Mouse (Mus musculus) liver, embryonic 14.5 days (tissue): Measurements from ENCODE around the gene 4930442H23Rik. TPM values are rescaled to one million over a fixed set of nuclear protein-coding genes. Genes with fewer than 3 reads are reported as not detected.
"Not testable (repeated sequence)": the region's sequence is repeated elsewhere in the genome, so short reads cannot be mapped to it uniquely, and the experiment has no call there.

Source experiments
- ATAC-seq: fragments of 200-750 bp; cut with Nextera tagmentation; 2 replicates; pipeline ENCODE4 v1.8.0; 2017; ENCODE audit warnings: moderate number of reproducible peaks, mild to moderate bottlenecking, moderate library complexity; ENCODE audit not compliant: insufficient read depth
- DNase-seq, 3 experiments: peaks; one replicate each; pipeline ENCODE4 v3.0.0-alpha.2; 2012 to 2013; ENCODE audit warnings: low read depth in 3 of 3, low spot score in 3 of 3
- H3K27ac ChIP-seq: fragments of 300-500 bp; sonication (generic); 2 replicates; pipeline ENCODE4 v1.5.1; 2014; ENCODE audit warnings: moderate library complexity, mild to moderate bottlenecking, control low read depth, inconsistent platforms
- H3K27me3 ChIP-seq: fragments of 300-500 bp; sonication (generic); 2 replicates; pipeline ENCODE4 v1.6.1; 2014; ENCODE audit warnings: mild to moderate bottlenecking, low read length, moderate library complexity; ENCODE audit not compliant: control insufficient read depth, insufficient read depth
- H3K36me3 ChIP-seq: fragments of 300-500 bp; sonication (generic); replicated peaks from 2 replicates; pipeline ENCODE4 v1.6.1; 2014; ENCODE audit warnings: low read depth; ENCODE audit not compliant: control insufficient read depth, insufficient read depth
- H3K4me1 ChIP-seq, 2 experiments: fragments of 200-500 bp in 1 of 2; fragments of 300-500 bp in 1 of 2; sonication (generic) in 1 of 2; replicated peaks; 2 replicates each; pipeline ENCODE4 v1.6.1; 2012 to 2014; ENCODE audit warnings: antibody characterized with exemption in 1 of 2, inconsistent platforms in 1 of 2, low read length in 1 of 2; ENCODE audit not compliant: control insufficient read depth in 2 of 2, insufficient read depth in 2 of 2
- H3K4me2 ChIP-seq: fragments of 300-500 bp; sonication (generic); 2 replicates; pipeline ENCODE4 v1.6.1; 2014; ENCODE audit warnings: low read depth, mild to moderate bottlenecking, control low read depth, moderate library complexity
- H3K4me3 ChIP-seq, 2 experiments: fragments of 200-500 bp in 1 of 2; fragments of 300-500 bp in 1 of 2; sonication (generic) in 1 of 2; 2 replicates each; pipeline ENCODE4 v1.5.1; 2012 to 2014; ENCODE audit warnings: low read depth in 2 of 2, low read length in 2 of 2, mild to moderate bottlenecking in 2 of 2, control low read depth in 1 of 2, inconsistent platforms in 1 of 2, moderate library complexity in 1 of 2; ENCODE audit not compliant: insufficient read depth in 1 of 2
- H3K9ac ChIP-seq: fragments of 300-500 bp; sonication (generic); replicated peaks from 2 replicates; pipeline ENCODE4 v1.6.1; 2014; ENCODE audit warnings: mild to moderate bottlenecking, control low read depth, moderate library complexity
- H3K9me3 ChIP-seq: fragments of 300-500 bp; sonication (generic); 2 replicates; pipeline ENCODE4 v1.6.1; 2016; ENCODE audit warnings: low read length, mixed read lengths; ENCODE audit not compliant: control insufficient read depth
- CTCF ChIP-seq: IDR thresholded peaks from 2 replicates; pipeline ENCODE4 v1.5.1; 2016; ENCODE audit warnings: antibody characterized with exemption, low read depth, control low read depth
- EP300 ChIP-seq: IDR thresholded peaks from 2 replicates; pipeline ENCODE4 v1.6.1; 2016; ENCODE audit warnings: antibody characterized with exemption, low read depth
- WGBS: fragments of 180-500 bp; shearing (Covaris S2); extraction: QIAGEN DNeasy Blood & Tissue Kit; methylation state at CpG from one replicate; pipeline ENCODE4 v1.1.7; 2014; ENCODE audit not compliant: insufficient replicate concordance; 5-methylcytosine and 5-hydroxymethylcytosine counted together
- polyA plus RNA-seq, 2 experiments: library from polyadenylated mRNA; depleted of rRNA in 1 of 2; stranded (reverse) in 1 of 2; unstranded in 1 of 2; fragments of >200 nt; fragmentation: Nextera tagmentation in 1 of 2; extraction: Ambion mirVana in 1 of 2; gene quantifications; 2 replicates each; pipeline versions ENCODE4 v1.2.1 to v1.2.3; 2012 to 2014

The 4930442H23Rik gene
- polyA plus RNA-seq, 2 experiments = not detected

DNA sequence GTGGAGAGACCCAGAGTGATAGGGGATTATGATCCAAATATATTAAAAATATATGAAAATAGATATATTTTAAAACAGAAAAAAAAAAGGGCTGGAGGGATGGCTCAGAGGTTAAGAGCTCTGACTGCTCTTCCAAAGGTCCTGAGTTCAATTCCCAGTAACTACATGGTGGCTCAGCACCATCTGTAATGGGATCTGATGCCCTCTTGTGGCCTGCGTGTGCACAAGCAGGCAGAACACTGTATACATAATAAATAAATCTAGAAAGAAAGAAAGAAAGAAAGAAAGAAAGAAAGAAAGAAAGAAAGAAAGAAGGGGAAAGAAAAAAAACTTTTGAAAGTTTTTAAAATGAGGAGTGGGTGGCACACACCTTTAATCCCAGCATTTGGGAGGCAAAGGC lies 33.6 kb upstream of the 4930442H23Rik start:
- H3K4me2 ChIP-seq, H3K36me3 ChIP-seq, H3K9ac ChIP-seq, H3K9me3 ChIP-seq, H3K4me3 ChIP-seq, H3K27ac ChIP-seq, H3K4me1 ChIP-seq, DNase-seq, H3K27me3 ChIP-seq, ATAC-seq: not testable (repeated sequence)
- 4% methylated on average over 1 of the region's 1 CpGs for WGBS
- peak; percentile 71 for TF ChIP-seq CTCF

DNA sequence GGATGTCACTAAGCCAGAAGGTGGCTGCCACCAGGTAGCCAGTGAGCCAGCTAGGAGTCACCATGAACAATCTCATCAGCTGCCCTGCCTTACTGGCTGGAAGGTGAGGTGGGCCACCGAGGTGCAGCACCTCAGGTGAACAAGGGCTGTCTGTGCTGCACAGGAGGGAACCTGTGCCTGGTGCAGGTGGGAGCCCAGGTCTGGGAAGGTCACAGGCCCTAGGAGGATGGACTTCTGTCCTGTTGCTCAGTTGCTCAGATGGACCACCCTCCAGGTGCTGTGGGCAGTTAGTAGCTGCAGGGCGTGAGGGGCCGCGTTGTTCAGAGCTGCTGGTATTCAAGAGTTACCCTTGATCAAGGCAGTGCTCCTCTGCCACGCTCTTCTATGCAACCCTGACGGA lies 33.2 kb upstream of the 4930442H23Rik start:
- DNase-seq (no peak), ATAC-seq (no peak)
- H3K9ac ChIP-seq = no peak overlapping the region
- no peaks in the 10 kb centered on the region for H3K27me3 ChIP-seq
- TF ChIP-seq CTCF = no peak
- TF ChIP-seq EP300 = no peak
- no peaks in the 10 kb centered on the region for H3K9me3 ChIP-seq
- no peak overlapping the region for H3K4me3 ChIP-seq
- no peak overlapping the region for H3K27ac ChIP-seq
- WGBS = 68% methylated on average over 6 of the region's 6 CpGs
- H3K4me2 ChIP-seq = no peak overlapping the region
- no peaks in the 10 kb centered on the region; a peak in 1 of 4 replicates for H3K4me1 ChIP-seq
- no peaks in the 10 kb centered on the region for H3K36me3 ChIP-seq

DNA sequence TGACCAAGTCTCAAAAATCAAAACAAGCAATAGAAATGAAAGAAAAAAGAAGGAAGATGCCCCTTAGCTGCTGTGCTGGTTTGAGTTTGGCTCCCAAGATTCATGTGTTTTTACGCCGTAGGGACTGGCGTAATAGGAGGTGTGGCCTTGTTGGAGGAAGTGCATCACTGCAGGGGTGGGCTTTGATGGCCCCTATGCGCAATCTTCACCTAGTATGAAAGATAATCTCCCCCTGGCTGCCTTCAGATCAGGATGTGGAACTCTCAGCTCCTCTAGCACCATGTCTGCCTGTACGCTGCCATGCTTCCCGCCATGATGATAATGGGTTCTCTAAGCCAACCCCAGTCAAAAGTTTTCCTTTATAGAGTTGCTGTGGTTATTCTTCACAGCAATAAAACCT lies 32.6 kb upstream of the 4930442H23Rik start:
- no peak overlapping the region for H3K4me3 ChIP-seq
- H3K9ac ChIP-seq = no peak overlapping the region
- DNase-seq (no peak), ATAC-seq (no peak)
- H3K27ac ChIP-seq = no peak overlapping the region
- H3K27me3 ChIP-seq = no peaks in the 10 kb centered on the region
- no peak for TF ChIP-seq EP300
- no peak overlapping the region for H3K4me2 ChIP-seq
- whole genome bisulfite sequencing = 65% methylated on average over 6 of the region's 6 CpGs
- H3K9me3 ChIP-seq = no peaks in the 10 kb centered on the region
- H3K36me3 ChIP-seq = no peaks in the 10 kb centered on the region
- no peaks in the 10 kb centered on the region for H3K4me1 ChIP-seq

DNA sequence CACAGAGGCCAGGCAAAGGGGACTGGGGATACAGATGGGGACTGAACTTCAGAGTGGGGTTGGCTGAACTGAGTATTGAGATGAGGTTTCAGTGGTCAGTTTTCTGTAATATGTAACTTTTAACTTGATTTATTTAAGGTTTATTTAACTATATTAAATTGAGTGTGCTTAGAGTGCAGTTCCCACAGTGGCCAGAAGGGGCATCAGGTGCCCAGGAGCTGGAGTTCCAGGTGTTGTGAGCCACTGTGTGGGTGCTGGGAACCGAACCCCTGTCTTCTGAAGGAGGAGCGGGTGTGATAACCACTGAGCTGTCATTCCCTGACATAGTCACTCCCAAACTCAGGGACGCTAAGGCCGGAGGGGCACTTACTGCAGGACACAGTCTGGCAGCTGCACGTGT lies 26.5 kb upstream of the 4930442H23Rik start:
- ATAC-seq (no peak), DNase-seq (no peak)
- 85% methylated on average over 5 of the region's 5 CpGs for WGBS
- Histone ChIP-seq H3K27ac (no peak overlapping the region), H3K4me1 (no peaks in the 10 kb centered on the region), H3K4me3 (no peak overlapping the region), H3K9ac (no peak overlapping the region), H3K36me3 (no peaks in the 10 kb centered on the region), H3K9me3 (peaks cover 3% of the 10 kb centered on the region), H3K27me3 (no peaks in the 10 kb centered on the region), H3K4me2 (no peak overlapping the region)
- TF ChIP-seq EP300 (no peak), CTCF (peak; percentile 69)

DNA sequence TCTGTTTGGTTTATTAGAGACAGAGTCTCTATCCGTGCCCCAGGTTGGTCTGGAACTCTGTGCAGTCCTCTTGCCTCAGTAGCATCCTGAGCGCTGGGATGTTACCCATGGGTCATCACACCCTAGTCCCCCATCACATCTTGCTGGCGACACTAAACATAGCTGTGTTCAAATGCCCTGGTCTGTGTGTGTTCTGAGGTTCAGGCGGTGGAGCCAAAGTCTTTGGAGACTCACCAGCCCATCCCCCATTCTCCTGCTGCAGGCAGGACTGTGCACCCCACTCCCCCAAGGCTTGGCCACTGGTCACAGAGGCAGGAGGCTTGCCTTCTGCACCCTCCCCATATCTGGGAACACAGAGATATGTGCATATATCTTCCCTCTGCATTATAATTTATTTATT lies 20.5 kb upstream of the 4930442H23Rik start:
- no peaks in the 10 kb centered on the region; the same call in 1 of the 2 replicates for H3K27me3 ChIP-seq
- no peak overlapping the region for H3K9ac ChIP-seq
- H3K9me3 ChIP-seq = no peaks in the 10 kb centered on the region
- peaks cover 2 to 11% of the 10 kb centered on the region in 2 experiments for H3K4me1 ChIP-seq
- no peak overlapping the region for H3K4me3 ChIP-seq
- no peak overlapping the region for H3K4me2 ChIP-seq
- DNase-seq = no peak
- TF ChIP-seq EP300 = no peak
- no peak for TF ChIP-seq CTCF
- no peak for ATAC-seq
- WGBS = 53% methylated on average over 4 of the region's 4 CpGs
- no peaks in the 10 kb centered on the region for H3K36me3 ChIP-seq
- H3K27ac ChIP-seq = no peak overlapping the region
